Mouse (Mus musculus) ES-CJ7 (cell line): Measurements from ENCODE around the gene Tsen54.
A peak's percentile ranks its signal among the peaks of the same experiment; 100 is the strongest.

ENCODE experiments used
- DNase-seq: peaks from one replicate; pipeline ENCODE4 v3.0.0; 2011; ENCODE audit warnings: low read depth, low spot score

Gene Tsen54

GRCm38 (mm10) chr11:115803072-115803709 is 11.3 kb upstream of the Tsen54 start:
- DNase-seq: no peak

DNA sequence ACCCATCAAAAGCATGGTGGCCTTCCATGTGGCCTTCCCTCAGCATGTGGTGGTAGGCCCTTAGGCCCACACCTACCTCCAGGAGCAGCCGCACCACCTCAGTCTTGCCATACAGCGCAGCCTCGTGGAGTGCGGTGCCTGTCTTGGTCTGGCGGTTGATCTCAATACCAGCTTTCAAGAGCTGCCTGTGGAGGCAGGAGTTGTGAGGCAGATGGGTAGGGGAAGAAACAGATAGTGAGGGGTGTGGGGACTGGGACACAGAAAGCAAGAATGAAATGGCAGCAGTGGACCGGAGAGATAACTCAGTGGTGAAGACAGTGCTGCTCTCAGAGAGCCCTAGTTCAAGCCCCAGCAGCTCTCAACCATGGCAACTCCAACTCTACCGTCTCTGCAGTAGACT is 9.5 kb upstream of the Tsen54 start:
- DNase-seq: no peak

GRCm38 (mm10) chr11:115806154-115806553 is 8.4 kb upstream of the Tsen54 start:
- DNase-seq: no peak

GRCm38 (mm10) chr11:115807306-115807705 is 7.2 kb upstream of the Tsen54 start:
- no peak for DNase-seq

GRCm38 (mm10) chr11:115807971-115808370 is 6.6 kb upstream of the Tsen54 start:
- no peak for DNase-seq

- DNase-seq: no peak
Observed at GRCm38 (mm10) chr11:115808696-115809310, 5.7 kb upstream of the Tsen54 start.

- DNase-seq: no peak
Observed at GRCm38 (mm10) chr11:115809311-115809781, 5.2 kb upstream of the Tsen54 start.

DNA sequence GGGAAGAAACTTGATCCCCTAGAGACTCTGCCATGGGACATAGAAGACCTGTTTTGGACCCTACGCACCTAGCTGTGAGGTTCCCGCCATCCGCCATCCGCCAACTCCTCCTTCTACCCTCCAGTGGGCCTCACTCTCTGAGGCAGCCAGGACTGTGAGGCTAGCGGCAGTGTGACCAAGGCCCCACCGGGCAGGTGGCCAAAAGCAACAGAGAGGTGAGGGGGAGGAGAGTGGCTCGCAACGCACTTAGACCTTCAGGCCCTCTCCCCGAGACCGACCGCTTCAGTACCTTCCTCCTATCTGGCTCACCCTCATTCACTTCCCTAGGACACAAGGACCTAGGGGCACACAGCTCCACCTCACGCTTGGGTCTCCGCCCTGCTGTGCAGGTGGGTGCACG is 4.1 kb upstream of the Tsen54 start:
- no peak for DNase-seq

DNA sequence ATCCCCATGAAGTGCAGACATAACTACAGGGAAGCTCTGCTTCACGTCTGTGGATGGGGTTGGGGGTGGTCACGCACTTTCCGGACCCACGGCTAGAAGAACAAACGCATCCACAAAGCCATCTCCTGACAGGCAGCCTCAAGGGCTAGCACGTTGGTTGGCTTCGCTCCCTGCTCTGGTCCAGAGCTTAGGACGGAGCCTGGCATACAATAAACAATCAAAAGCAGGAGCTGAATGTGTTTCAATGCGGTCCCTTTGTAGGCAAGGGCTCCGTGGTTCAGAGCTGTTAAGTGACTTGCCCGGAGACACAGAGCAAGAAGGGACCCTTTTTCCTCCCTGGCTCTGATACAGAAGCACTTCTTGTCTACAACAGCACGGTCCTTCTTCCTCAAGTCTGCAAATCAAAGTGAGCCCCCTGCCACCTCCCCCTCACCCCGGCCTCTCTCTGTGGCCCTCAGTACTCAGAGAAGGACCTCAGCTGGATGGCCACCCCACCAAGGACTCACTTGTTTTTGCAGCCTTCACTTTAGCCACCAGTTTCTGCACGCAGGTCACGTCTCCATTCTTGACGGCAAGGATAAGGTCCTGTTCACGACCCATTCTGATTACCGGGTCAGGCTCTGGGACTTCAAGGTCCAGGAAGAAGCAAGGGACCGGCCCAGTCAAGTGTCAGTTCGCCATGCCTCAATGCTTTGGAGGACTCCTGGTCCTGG is 3.0 kb upstream of the Tsen54 start:
- DNase-seq: no peak

DNA sequence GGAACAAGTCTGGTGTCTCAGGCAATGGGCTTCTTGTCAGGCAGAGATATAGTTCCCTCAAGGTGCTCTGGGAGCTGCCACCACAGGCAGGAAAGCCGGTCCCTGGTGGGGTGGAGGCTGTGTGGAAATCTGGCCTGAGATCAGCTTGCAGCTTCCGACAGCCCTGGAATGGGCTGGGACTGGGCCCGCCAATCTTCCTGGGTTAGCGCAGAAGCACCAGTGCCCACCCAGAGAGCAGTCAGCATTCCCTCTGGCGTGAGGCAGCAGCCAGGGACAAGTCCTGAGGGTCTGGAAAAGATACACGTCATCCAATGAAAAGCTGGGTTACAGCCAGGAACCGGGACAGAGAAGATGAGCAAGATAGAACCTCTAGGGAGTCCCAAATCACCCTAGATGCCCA is 2.4 kb upstream of the Tsen54 start:
- no peak for DNase-seq

DNA sequence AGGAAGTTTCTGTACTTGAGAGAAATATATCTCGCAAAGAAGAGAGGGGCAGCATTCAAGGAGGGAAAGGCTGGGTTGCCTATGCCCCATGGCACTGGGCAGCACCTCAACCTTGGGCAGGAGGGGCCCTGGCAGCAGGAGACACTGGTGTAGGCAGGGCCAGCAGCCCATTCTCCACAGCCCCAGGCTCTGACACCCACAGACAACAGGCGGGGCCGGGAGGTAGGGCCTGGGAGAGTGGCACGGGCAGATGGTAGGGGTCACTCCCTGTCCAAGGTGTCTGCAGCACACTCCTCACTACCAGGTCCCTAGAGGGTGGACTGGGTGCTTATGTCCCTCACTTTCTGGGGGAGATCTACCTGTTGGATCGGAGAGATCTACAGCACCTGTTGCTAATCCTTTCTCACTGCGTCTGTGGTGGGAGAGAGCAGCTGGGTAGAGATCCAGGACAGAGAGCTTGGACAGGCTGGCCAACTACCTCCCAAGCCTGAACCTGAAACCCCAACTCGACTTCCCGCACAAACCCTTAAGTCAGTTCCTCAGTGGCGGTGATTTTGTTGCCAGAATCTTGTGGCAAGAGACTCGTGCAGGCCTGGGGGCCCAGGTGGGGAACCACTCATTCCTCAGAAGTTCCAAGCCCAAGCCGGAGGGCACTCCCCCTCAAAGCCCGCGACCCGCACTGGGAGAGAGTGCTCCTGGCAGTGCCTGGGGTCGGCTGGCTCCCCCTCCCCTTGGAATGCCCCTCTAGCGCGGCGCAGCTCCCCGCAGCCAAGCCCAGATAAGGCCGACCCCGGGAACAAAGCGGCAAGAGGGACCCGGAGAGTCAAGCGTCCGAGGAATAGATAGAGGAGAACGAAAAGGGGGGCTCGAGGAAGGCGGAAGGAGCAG is 1.7 kb upstream of the Tsen54 start:
- DNase-seq: peak; percentile 53

- DNase-seq: peak; percentile 97
Observed at GRCm38 (mm10) chr11:115813507-115814296, 822 bp upstream of the Tsen54 start, which contains the start of gene Caskin2. TSS of gene Caskin2 (minus strand) at chr11:115813639.

- no peak for DNase-seq
Observed at GRCm38 (mm10) chr11:115817331-115817730, 2.8 kb downstream of the Tsen54 start.

DNA sequence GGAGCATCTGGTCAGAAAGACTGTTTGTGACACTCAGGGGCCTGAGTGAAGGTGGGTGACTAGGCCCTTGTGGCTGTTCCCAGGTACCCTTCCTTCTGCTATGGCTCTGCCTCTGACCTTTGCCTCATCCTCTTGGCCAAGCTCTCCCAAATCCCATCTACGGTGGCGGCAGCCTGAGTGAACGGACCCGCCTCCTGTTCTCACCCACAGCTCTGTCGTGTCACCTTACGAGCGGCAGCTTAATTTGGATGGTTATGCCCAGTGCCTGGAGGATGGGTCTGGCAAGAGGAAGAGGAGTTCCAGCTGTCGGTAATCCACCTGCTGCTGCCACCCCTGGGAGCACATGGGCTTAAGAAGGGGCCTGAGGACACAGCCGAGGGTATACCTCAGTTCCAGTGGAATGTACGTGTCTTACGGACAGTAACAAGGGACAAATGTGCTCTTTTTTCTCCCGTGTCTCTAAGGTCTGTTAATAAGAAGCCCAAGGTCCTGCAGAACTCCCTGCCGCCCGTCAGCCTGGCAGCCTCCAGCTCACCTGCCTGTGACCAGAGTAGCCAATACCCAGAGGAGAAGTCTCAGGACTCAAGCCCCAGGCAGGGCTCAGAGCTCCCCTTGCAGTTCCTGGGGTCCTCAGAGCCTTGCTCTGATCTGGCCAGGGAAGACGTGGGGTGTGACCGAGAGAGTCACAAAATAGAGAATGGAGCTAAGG is 5.5 kb downstream of the Tsen54 start:
- no peak for DNase-seq

DNA sequence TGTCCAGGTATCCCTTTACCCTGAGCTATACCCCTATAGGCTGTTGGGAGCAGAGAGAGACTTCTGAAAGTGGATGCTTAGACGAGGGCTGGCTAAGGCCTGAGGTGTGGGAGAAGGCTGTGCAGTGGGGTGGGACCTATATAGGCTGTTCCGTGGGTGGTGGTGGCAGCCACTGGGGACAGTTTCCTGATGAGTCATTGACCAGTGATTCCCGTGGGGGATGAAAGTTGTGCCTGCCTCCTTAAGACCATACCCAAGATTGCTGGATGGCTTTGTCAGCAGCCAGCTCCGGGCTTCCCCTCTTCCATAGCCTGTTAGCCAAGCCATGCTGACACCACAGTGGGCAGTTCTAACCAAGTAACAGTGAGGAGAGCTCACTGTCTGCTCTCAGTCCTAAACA is 6.5 kb downstream of the Tsen54 start:
- no peak for DNase-seq

GRCm38 (mm10) chr11:115823774-115824740 is 9.5 kb downstream of the Tsen54 start, which contains the start of gene Llgl2:
TSS of gene Llgl2 (plus strand) at chr11:115824049.
- DNase-seq: peak; percentile 90

- DNase-seq: no peak
Observed at GRCm38 (mm10) chr11:115824813-115825212, 10.3 kb downstream of the Tsen54 start.

DNA sequence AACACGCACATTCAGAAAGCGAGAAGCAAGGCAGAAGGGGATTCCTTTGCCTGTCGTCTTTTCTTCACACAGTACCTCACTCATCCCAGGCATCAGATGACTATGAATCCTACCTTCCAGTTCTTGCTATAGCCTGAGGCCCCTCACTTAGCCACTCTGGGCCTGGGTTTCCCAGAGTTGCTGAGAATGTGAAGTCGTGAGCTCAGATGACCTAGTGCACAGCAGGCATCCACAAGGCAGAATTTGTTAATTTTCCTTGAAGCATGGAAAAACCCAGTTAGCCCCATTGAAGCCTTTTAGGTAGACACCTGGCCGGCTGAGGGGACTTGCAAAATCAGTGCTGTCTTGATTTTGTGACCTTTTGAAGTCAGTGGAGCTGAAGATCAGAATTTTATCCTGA is 12.0 kb downstream of the Tsen54 start:
- no peak for DNase-seq

- no peak for DNase-seq
Observed at GRCm38 (mm10) chr11:115827624-115828023, 13.1 kb downstream of the Tsen54 start.
